Mouse (Mus musculus) left cerebral cortex, postnatal 25 days (tissue): ENCODE measurements around the gene Enpp1. TPM values are rescaled to one million over a fixed set of nuclear protein-coding genes. Genes with fewer than 3 reads are reported as not detected.
"Not testable (repeated sequence)": the region's sequence is repeated elsewhere in the genome, so short reads cannot be mapped to it uniquely, and the experiment has no call there.

Experiments used
- DNase-seq, 2 experiments: peaks; one replicate each; pipeline ENCODE4 v3.0.0; 2022; ENCODE audit warnings: low spot score in 2 of 2, mixed read lengths in 1 of 2
- intact Hi-C: fragments of 180-260 bp; cut with DNase I; formaldehyde crosslinking; loops from one replicate; pipeline ENCODE4 v1.15.1; 2025
- total RNA-seq, 2 experiments: library from RNA; stranded (reverse); gene quantifications; 2 replicates each; pipeline ENCODE4 v1.2.3; 2021

Enpp1 gene
- total RNA-seq, 2 experiments from 2014 or later: 3.9 to 4.0 TPM

DNA sequence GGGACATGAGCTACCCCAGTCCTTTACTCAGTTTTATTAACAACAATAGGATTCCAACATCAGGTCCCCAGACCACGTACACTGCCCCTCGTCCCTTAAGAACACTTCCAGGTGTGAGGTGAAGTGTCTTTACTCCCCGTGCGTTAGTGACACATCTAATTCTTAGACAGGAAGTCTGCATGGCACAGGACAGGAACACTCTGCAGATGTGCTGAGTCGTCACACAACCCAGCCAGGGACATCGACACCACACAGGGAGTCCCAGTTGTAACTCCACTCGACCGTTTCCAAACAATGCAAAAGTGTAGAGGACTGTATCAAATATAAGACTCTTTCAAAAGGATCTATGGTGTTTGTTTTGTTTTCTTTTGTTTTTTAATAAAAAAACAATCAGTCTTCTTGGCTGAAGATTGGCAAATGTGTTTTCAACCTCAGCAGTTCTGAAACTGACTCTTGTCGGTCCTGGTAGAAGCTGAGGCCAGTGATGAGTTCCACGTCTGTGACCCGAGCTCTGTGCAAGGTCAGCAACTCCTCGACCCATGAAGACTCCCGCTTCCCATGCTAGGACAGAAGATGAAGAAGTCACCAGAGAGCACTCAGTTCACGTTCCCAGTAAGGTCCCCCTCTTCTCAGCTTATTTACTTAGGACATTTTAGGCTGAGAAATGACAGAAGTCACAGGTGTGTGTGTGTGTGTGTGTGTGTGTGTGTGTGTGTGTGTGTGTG is 70.4 kb downstream of the Enpp1 start:
- intact Hi-C loops: no loop called here
- no peak for DNase-seq

DNA sequence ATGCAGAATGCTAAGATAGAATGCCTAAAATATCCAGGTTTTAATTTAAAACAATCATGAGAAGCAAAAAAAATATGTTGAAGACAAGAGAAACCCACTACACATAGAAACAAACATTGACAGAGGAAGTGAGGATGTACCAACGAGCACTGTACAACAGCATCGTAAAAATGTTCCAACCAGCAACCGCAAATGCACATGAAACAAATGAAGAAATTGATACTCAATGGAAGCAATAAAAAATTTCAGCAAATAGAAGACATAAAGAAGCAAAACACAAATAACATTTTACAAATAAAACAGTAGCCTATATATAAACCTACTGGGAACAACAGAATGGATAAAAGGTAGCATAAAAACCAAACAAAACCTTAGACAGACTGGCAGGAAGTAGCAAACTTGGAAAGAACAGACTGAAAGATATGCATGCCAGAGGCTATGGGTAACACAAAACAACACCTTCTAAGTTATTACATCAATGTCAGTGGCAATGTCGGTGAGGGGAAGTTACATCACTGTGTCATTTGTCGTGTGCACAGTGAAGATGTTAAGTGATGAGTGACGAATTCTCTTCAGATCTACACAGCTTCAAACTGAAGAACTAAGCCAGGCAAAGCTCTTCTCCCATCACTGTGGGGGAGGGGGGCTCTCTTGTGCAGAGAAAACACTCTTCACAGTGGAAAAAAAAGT is 71.6 kb downstream of the Enpp1 start:
- intact Hi-C loops: no loop called here
- DNase-seq: no peak

DNA sequence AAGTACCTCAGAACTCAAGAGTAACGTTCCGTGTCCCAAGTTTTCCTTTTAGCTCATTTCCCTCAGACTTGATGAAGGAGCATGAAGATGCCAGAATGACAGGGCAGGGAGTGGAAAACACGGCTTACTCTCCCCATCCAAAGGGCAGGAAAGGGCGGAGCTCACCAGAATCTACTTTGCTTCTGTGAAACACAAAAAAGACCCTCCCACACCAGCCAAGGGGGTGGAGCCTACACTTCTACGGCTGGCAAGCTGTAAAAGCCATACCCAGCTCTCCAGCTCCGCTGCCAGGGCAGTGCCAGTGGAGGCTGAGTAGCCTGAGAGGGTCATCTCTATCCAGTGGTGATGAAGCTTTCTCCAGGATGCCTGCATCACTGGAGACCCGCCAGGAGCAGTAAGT is 72.4 kb downstream of the Enpp1 start:
- intact Hi-C loops: no loop called here
- no peak for DNase-seq

DNA sequence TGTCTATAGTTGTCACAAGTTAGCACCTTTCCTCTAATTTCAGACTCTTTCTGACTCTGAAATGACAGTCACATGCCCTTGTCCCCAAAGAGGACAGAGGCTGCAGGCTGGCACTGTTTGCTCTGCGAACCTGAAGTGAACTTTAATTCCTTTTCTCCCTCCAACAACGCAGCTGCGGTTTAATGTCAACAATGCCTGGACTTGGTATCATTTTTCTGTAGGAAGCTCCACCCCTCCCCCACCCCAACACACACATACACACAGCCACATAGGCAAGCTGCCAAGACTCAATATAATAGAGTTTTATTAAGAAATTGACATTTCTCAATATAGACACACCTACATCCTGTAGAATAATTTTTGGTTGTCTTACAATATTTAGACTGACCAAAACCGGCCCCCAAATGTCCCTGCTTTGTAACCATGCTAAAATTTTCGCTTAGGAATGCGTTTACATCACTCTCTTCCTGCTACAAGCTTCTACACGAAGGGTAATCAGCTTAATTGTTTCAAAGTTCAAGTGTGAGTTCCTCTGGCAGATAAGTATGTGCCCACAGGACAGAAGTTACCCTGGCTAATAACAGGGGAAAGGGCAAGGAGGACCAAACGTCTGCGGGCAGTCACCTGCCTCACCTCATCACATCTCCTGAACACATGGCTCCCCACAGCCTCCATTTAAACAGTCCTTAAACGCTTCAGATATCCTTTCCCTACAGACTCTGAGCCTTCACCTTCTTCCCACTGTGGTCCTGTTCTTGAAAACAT is 73.5 kb downstream of the Enpp1 start:
- no peak for DNase-seq
- intact Hi-C loops: no loop called here

DNA sequence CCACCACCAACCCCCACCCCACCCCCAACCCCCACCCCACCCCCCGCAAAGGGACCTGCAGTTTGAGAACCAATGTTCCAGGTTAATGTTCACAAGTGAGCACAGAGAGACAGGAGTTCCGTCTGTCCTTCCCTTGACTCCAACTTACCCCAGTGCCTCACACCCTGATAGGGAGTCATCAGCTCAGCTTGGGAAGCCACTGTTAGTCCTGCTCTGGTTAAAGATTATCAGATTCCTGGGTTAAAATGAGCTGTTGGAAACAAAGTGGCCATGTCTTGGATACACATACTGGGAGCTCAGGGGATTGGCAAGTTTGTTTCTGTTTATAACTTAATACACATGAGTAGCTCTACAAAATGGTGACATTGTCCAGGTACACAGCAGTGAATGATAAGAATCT is 75.0 kb downstream of the Enpp1 start:
- DNase-seq: no peak
- intact Hi-C loops: no loop called here

DNA sequence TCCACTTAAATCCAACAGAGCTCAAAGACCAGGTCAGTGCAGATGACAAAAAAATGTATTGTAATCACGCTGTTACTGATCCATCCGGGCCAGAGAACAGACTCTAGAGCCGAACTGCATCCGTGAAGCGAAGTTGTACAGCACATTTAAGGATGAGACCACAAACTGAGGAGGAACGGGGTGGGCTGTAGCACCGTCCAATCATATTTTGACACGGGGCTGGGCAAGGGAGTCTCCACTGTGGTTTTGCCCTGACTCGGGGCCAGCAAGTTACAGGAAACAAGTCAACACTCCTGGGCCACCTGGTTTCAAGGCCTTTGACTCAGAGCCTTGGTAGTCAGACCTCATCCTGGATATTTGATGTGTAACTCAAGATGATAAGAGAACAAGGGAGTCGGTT is 76.1 kb downstream of the Enpp1 start:
- no peak for DNase-seq
- intact Hi-C loops: no loop called here

DNA sequence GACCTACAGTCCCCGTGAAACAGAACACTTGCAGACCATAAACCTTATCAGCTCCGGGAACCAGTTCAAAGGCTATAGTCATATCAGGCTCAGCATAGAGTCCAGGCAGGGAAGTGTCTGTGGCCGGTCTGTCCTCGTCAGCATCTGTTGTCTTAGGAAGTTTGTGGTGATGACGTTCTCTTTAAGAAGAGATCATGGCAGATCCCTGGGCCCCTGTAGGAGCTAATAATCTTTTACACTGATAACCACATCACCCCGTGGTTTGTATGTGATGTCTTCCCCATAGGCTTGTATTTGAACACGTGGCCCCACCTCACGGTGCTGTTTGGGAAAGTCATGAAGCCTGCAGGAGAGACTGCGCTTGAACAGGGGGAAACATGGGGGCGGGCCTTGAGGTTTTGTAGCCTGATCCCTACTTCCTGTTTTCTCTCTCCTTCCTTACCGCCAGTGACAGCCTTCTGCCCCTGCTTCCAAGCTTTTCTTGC is 76.6 kb downstream of the Enpp1 start:
- intact Hi-C loops: no loop called here
- no peak for DNase-seq

DNA sequence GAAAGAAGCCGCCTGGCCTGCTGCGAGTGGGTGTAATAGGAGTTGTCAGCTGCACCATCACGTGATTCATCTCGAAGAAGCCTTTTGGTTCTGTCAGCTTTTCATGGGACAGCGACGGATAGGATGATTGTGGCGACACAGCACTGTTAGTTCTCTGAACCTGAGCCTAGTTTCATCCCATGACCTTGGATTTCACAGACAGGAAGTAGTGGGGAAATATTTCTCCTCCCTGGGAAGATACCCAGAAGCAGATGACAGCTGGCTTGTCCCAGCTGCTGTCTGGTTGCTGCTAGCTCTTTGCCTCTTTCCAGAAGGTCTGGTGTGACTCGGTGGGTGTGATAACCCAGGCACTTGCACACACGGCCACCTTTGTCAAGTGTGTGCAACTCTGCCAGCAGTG is 77.7 kb downstream of the Enpp1 start:
- intact Hi-C loops: loop anchor here (5.0 kb wide), 1 partner anchor 78 kb away; the partner anchor contains the start of gene Enpp1
- no peak for DNase-seq

DNA sequence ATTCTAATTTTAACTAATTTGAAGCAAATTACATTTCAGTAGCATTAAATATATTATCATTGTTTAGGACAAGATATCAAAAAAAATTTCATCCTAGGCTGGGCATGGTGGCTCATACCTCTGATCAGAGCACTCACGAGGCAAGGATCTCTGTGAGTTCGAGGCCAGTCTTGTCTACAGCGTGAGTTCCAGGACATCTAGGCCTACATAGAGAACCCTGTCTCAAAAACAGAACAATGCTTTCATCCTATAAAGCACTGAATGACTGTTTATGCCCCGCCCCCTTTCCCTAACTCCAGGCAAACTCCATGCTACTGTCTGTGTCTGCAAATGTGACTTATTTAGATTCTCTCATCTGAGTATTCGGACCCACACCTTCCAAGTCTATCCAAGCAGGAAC is 80.8 kb downstream of the Enpp1 start:
- DNase-seq: no peak
- intact Hi-C loops: loop anchor here (2.0 to 5.0 kb wide), 2 partner anchors 81 to 158 kb away; partner anchors contain the start of gene Enpp1

DNA sequence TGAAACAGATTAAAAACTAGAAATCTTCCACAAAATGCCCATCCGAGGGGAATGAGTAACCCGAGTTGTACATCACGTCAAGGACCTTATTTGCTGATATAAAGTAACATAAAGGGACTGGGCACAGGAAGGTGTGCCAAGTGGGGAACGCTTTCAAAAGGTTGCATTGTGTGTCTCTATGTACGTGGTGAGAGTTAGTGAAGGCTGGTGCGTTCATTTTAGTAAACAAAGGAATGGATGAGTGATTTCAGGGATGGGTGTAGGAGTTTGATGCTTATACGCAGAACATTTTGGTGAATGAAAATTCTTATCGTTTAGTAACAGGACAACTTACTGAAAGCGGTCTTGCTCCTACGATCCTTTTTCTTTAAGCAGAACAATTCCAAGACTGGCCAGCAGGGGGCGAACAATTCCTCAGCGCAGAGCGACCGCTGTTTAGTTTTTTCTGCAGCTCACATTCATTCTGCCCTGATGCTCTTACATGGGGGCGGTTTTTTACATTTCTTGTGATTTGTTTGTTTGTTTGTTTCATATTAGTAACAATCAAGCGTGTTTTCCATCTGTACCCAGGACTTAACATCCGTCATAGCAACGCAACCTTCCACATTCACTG is 81.4 kb downstream of the Enpp1 start:
- DNase-seq: peak; percentile 74 to 78
- intact Hi-C loops: loop anchor here (2.0 to 5.0 kb wide), 2 partner anchors 82 to 158 kb away; partner anchors contain the start of gene Enpp1

DNA sequence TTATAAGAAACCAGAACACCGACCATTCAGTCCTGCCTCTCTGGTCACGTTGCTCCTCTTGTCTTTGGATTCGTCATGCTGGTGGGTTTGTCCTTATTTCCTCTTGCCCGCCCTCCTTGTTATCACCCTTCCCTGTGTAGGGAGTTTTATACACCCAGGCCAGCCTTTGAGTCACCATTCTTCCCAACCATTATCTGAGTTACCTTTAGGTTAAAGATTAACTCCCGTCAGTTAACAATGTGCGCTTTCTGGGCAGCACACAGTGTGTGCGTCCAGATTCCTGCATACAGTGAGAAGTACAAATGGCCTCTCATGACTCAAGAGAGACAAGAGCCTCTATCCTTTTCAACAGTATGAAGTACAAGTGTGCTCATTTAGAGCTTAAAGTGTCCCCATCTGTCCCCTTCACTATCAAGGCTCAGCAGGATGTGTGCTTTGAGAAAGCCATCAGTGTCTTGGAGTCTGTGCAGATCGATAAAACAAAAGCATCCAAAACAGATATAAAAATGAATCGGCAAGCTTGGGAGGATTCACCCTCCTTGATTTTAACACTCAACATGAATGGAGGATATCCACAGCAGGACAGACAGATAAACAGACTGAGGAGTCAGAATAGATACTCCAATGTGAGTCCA is 82.8 kb downstream of the Enpp1 start:
- no peak for DNase-seq
- intact Hi-C loops: loop anchor here (5.0 kb wide), 1 partner anchor 317 kb away; no protein-coding TSS in a partner anchor

DNA sequence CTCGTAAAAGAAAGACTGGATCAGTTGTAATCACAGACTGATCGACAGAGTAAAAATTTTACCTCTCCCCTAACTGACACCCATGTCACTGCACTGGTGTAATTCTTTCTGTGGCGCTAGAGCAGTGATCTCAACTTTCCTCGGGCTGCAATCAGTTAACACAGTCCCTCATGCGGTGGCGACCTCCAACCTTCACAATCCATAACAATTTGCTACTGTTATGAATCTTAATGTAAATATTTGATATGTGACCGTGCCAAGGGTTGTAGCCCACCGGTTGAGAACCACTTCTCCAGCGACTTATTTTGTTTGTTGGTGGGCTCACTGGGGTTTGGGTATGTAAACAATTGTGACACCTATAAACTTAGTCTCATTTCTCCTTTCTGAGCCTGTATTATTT is 83.5 kb downstream of the Enpp1 start:
- DNase-seq: no peak
- intact Hi-C loops: loop anchor here (5.0 kb wide), 1 partner anchor 316 kb away; no protein-coding TSS in a partner anchor

DNA sequence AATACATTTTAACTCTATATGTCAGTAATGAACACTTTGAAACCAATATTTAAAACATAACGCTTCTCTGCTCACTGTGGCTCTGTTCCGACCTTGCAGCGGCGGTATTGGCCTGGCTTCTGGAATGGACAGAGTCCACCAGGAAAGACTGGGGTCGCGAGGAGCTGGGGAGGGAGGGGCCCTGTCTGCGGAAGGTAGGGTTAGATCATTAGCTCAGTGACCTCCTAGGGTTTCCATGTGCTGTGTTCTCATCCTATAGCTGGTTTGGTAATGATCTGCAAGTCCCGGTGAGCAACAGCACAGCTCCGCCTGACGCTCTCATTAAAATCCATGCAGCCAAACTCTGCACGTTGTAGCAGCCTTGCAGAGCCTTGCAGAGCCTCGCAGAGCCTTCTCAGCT is 84.7 kb downstream of the Enpp1 start:
- DNase-seq: no peak
- intact Hi-C loops: loop anchor here (5.0 kb wide), 1 partner anchor 315 kb away; no protein-coding TSS in a partner anchor

DNA sequence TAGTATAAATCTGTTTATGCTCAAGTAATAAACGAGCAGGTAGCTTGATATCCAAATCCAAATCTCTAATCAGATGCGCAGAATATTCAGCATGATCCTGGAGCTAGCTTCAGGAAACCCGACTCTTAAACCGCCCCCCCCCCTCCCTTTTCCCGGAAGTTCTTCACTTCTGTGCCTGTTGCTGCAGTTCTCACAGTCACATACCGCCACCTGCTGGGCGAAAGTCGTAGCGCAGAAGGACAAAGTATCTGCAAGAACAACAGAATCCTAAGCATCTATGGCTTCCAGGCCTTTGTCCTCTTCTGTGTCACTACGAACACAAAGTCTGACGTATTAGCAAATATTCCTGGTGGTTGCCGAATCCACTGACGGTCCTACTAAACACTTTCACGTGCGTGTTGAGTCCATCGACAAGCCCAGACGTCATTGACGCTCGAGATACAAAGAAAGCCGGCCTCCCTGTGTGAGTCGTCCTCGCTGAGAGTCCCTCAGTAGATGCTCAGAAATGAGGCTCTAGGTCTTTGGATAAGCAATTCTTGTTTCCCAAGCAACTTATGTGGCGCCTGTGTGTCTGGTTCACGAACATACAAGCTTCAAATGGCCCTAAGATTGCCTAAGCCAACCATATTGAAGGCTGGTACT is 86.8 kb downstream of the Enpp1 start:
- DNase-seq: peak; percentile 81 to 85
- intact Hi-C loops: loop anchor here (5.0 kb wide), 1 partner anchor 313 kb away; no protein-coding TSS in a partner anchor

DNA sequence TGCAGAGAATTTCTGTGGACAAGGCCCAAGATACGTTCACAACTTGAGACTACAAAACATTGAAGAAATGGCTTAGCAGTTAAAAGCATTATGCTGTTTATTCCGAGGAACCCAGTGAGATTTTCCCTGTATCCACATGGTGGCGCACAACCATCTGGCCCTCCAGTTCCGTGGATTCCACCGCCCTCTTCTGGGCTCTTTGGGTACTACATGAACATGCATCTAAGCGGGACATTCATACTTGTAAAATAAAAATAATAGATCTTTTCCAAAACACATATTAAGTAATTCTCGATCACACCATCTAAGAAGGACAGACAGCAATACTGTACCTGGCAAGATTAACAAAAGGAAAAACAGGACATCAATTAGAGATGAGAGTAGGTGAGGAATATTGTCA is 89.4 kb downstream of the Enpp1 start:
- intact Hi-C loops: loop anchor here (2.0 to 5.0 kb wide), 4 partner anchors 240 to 450 kb away; no protein-coding TSS in a partner anchor
- peak; percentile 48 to 57 for DNase-seq

DNA sequence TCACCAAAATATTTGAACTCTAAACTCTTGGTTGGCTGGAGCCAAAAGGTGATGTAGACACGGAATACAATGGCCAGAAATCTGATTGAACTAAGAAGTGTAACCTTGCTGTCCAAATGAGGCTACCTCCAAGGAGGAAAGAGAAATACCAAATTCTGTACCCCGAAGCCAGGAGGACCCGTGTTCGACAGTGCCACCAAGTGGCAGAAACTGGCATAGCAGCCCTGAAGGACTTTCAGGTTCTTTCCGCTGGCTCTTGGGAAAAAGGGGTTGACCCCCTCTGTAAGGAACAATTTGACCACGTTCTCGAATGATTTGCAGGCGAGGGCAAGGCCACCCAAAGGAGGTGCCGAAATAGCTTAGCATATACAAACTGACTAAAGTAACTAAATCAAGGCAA is 90.4 kb downstream of the Enpp1 start:
- DNase-seq: peak; percentile 31 to 35
- intact Hi-C loops: loop anchor here (5.0 kb wide), 3 partner anchors 289 to 449 kb away; no protein-coding TSS in a partner anchor

DNA sequence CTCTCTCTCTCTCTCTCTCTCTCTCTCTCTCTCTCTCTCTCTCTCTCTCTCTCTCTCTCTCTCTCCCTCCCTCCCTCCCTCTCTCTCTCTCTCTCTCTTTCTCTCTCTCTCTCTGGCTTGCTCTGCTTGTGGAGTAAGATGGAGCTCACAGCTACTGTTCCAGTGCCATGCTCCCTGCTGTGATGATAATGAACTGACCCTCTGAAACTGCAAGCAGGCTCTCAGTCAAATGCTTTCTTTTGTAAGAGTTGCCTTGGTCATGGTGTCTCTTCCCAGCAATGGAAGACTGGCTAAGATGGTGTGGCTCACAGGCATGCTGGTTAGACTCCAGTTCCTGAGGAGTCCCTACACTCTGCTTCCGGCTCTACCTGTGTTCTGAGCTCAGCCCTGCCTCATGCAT is 95.4 kb downstream of the Enpp1 start:
- DNase-seq, intact Hi-C loops: not testable (repeated sequence)

DNA sequence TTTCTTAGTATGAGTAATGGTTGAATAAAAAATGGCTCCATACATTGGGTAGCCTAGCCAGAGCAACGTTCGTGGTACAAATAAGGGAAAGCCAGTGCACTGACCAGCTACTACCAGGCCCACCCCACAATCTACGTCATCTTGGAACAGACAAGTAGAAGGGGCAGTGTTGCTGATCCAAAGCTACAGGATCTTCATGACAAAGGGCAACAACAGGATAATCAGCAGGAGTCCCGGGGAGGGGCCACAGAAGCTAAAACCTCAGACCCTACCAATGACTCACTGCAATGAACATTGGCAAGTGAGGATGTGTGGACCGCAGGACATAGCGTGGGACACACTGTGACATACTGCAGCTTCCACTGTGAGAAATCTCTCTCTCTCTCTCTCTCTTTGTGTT is 96.2 kb downstream of the Enpp1 start:
- intact Hi-C loops: no loop called here
- DNase-seq: no peak

DNA sequence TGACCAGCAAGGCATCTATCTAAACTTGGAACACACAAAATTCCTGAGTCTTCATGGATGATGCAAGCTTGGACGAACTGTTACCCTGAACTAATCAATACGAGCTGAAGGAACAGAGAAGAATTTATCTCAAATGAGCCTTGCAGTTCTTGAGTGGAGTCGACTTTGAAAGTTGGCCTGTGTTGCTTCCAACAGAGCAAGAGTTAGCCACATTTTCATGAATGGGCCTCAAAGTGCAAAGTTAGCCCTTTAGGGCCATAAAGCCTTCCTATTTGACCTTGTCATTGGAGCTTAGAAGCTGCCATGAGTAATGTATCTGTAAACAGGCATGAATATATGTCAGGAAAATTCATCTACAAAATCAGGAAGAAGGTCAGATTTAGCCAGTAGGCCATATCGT is 97.2 kb downstream of the Enpp1 start:
- DNase-seq: no peak
- intact Hi-C loops: no loop called here
